Mouse (Mus musculus) MEL-GATA-1-ER (cell line): ENCODE data around the gene Nrip1.
A peak's percentile ranks its signal among the peaks of the same experiment; 100 is the strongest.

ENCODE experiments used
- DNase-seq: peaks from one replicate; pipeline ENCODE4 v3.0.0-alpha.2; 2012; ENCODE audit warnings: low read depth; ENCODE audit errors: extremely low read depth

Gene Nrip1

DNA sequence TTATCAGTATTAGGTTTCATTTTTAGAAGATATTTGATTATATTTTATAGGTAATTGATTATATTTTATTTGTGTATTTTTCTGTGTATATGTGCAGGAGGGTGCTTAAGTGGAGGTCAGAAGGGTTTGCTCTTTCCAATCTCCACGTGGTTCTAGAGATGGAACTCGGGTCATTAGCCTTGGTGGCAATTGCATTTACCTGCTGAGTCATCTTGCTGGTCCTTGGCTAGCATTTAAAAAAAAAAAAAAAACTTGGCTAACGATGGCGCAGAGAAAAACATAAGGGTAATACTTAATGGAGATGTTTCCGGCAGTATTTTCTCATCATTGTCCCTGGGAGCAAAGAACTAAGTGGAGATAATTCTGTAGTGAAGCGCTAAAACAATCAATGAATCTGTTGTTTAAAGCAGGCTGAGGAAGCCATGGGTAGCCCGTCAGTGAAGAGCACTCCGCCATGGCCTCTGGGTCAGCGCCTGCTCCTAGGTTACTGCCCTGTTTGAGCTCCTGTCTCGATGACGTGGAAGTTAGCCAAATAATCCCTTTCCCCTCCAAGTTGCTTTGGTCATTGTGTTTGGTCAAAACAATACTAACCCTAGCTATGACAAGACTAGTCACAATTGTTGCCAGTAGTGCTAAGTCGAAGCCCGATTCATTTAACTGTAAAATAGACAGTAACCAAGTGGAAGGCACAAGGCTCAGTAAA lies 25.8 kb downstream of the Nrip1 start:
- DNase-seq = no peak

DNA sequence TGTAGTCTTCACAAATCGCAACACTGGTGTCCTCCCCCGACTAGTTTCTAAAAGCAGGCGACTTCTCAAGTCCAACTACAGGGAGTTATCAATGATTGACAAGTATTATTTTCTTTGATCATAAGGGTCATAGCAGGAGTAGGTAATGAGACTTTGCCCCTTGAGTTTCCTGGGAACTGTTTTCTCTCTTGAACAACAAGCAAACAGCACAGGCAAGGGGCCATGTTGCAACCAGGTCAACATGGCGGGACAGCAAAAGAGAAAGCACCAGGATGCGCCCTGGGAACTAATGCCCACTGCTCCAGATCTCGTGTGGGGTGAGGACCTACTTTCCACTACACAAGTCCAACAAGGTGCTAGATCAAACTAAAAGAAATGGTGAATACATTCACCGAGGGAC lies 27.3 kb downstream of the Nrip1 start:
- no peak for DNase-seq

DNA sequence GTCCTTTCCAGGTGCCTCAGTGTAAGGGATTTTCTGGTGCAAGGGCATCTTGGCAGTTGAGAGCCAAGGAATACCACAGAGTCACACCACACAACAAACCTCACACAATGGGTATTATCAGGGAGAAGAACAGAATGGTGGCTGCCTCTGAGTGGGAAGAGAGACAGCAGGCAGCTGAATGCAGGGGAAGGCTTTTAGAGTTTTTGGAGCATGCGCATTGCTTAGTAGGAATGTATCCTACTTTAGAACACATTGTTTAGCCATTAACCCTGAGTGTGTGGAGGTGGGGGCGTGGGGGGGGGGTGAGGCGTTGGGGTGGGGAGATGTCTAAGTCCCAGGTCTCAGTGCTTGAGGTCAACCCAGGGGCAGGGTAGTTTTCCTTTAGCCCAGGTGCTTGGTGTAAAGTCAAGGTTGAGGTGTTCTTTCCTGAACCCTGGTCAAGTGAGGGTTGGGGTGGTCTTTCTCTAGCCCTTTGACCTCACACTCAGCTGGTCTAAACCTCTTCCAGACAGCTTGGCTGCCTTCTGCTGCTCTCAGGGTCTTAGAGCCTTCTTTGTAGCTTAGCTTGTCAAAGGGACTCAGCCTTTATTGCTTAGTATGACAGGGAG lies 28.8 kb downstream of the Nrip1 start:
- no peak for DNase-seq

DNA sequence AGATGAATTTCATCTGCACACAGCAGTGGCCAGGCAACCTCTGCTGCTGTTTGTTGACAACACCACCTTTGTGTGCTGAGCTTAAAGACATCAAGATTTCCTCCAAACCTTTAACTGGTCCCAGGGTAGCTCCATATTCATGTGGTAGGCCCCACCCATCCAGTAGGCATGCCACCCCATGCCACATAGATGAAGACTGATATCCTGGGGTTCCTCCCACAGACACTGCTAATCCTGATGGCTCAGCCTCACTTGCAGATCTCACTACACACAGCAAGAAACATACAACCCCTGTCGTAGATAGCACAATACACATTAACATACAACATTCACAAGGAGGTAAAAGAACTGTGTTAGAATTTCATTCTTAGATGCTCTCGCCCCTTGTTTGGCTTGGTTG lies 29.6 kb downstream of the Nrip1 start:
- DNase-seq = no peak

DNA sequence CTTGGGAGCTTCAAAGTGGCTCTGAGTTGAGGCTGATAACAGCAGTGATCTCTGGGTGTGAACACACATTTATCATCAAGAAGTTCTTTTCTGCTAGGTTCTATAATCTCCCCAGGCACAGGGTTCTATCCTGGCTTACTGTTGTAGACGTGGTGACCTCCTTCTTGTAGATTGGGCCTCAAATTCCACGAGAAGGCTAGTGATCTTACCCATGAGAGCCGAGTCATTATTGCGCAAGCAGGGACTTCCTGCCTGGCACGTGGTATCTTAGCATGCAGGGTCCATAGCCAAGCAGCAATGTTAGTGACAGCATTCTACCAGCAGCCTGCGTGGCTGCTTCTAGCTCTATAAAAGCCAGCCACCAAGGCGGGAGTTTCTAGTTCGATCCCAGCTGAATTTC lies 32.0 kb downstream of the Nrip1 start:
- DNase-seq = no peak

DNA sequence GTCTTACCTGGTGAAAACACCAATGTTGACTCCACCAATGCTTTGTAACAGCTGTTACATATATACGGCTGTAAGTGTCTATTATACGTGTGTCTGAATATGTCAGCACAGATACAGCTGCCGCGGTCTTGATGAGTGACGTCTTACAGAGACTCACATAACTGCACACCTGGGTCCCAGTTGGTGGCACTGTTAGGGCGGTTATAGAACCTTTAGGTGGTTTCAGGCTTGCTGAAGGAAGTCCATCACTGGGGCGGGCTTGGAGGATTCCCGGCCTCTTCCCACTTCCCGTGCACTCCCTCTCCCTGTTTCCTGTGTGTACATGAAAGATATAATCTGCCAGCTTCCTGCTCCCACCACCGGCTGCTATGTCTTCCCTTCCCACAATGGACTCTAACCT lies 34.4 kb downstream of the Nrip1 start:
- no peak for DNase-seq

DNA sequence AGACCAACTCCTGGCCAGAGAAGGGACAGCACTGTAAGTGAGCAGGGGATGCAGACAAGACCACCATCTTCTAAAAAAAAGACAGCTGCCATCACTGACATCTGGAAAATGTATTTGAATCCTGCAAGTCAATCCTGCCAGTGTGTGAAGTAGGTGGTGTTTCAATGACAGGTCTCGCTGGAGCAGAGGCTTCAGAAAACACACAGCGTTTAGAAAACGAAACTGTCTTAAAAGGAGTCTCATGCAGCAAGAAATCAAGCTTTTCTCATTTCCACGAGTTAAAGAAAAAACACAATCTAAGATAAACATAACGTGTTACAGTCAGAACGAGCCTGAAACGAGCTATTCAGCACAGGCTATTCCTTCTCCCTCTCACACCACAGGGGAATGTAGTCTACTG lies 36.3 kb downstream of the Nrip1 start:
- no peak for DNase-seq

DNA sequence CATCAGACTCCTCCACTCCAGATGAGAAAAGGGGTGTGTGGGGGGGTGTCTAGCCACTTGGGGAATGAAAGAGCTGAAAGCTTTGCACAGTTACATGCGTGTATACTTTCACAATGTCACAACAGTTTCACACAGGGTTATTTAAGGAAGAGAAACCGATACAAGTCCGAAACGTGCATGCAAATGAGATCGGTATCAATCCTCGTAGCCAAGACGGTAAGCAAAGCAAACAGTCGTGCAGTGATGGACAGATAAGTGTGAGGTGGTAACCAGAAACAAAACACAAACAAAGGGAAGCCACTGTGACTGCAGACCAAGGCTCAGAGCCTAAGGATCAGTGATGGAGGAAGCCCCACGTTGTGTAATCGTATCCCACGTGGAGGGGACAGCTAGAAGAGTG lies 36.7 kb downstream of the Nrip1 start:
- DNase-seq = no peak

DNA sequence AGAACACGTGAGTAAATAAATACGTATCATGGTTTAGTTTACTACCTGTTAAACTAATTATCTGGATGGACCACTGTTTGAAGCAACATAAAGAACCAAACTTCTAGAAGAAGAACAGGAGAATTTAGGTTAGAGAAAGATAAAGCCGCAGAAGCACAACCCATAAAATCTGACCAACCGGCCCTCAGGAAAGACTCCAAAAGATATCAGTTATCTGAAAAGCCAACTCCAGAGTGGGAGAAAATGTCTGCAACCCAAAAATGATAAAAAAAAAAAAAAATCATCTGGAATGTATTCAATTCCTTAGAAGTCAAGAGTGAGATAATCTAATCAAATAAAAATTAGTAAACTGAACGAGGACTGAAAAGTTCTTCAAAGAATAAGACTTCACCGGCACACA lies 37.7 kb downstream of the Nrip1 start:
- DNase-seq = no peak

DNA sequence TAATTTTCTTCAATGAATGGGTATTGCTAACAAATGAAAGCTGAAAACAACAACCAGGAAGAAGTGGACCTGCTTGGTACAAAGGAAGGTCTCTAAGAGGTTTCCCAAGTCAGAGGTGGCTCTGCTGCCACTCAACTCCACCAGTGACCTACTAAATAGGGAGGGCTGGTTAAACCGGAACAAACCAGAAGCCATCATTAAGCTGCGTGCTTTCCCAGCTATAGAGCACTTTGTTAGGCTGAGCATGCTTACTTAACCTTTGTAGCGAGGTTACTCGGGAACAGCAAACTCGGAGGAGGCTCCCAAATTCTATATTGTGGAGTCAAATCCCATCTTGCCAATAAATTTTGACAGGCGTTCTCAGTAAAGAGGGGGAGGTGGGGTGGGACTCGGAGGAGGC lies 41.5 kb downstream of the Nrip1 start:
- no peak for DNase-seq

DNA sequence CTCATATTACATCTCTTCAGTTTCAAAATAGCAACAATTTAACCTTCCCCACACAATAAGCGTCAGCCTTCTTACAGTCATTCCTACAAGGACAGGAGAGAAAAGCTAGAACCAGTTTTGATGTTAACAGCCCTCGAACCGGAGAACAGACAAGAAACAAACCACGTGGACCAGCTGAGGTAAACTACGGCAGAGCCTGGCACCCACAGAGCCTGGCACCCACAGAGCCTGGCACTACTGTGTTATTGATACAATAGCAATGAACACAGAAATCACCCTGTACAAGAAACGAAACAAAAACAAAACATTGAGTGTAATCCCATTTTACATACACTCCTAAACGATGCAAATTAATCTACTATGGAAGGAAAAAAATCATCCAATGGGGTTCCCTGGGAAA lies 42.4 kb downstream of the Nrip1 start:
- no peak for DNase-seq

DNA sequence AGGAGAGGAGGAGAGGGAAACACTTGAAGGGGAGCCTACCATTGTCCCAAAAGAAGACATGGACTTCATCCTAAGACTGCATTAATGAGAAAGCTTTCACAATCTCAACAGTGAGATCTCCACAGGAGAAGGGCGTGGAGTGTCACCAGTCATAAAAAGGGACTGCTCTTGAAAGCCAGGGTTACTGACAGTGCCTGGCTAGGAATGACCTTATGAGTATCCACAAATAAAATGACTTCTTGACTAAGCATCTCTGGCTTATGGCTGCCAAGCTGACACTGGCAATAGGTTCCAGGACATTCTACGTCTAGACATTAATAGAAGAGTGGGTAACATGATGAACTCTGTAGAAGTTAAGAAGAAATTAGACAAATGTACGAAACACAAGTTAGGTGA lies 48.3 kb downstream of the Nrip1 start:
- DNase-seq = no peak

DNA sequence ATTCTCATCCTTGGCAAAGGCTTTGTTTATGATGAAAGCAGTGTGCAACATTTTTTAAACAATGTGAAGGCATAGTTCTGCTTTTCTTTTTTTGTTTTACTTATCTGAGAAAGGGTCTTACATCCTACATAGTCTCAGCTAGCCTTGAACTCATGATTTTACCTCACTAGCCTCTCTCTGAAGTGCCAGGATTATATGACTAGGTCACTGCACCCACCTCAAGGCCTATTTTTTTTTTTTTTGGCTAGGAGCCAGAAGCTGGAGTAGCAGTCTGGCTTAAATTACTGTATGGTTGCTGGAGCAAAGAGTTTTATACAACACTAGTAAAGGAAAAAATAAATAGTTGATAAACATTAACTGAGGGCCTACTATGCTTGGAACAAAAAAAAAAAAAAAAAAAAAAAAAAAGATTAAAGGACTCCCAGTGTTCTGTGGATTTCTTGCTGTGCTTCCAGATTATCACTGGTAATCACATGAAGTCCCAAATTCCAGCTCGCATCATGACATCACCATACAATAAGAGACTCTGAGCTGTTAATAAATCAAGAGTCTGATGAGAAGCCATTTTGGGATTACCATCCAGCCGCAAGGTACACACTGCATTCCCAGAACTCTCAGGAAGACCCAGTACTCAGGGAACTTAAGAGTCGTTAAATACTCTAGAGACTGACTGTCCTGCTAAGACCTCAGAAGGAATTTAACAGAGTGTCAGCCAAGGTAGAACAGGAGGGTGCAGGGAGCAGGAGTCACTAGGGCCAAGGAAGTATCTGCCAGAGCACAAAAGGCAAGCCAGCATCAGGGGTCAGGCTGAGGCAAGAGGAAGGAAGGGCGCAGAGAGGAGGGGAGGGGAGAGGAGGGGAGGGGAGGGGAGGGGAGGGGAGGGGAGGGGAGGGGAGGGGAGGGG lies 49.0 kb downstream of the Nrip1 start:
- DNase-seq = no peak

DNA sequence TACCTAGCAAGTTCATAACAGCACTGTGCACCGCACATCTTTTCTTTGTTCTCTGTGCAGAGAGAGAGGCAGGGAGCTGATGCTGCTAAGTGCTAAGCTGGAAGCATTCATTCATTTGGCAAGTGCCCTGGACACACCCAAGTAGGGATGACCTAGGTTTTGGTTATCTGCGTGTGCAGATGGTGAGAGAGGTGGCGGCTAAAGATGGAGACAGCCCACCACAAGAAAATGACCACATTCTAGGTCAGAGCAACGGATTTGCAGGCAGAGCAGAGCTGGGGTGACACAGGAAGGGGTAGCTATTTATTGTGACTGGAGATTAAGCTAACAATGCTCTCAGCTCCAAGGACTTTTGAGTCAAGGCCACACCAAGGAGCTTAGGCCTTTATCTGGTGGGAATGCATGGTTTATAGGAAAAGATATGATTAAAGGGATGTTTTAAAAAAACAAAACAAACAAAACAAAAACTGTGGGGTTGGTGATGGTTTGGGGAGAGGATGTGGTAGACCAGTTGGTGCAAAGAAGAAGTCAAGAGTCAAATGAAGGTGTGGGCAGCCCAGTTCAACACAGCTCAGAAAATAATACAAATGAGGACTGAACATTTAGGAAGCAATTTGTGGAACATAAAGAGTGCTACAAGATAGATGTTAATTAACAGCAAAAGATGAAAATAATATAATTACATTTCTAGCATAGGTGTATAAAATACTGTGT lies 49.9 kb downstream of the Nrip1 start:
- peak; percentile 80 for DNase-seq

DNA sequence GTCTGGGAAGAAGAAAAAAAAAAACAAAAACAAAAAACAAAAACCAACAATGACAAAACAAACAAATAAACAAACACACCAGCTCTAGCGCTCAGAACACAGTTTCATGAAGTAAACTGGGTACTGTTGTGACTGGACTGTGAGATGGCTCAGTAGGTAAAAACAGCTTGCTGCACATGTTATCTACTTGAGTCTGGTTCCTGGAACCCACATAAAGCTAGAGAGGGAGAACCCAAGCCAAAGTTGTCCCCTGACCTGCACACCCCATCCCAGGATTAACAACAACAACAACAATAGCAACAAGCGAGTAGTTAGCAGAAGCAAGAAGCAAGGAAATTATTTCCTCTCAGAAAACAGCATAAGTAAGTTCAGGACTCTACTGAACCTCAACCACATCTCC lies 50.5 kb downstream of the Nrip1 start:
- no peak for DNase-seq

DNA sequence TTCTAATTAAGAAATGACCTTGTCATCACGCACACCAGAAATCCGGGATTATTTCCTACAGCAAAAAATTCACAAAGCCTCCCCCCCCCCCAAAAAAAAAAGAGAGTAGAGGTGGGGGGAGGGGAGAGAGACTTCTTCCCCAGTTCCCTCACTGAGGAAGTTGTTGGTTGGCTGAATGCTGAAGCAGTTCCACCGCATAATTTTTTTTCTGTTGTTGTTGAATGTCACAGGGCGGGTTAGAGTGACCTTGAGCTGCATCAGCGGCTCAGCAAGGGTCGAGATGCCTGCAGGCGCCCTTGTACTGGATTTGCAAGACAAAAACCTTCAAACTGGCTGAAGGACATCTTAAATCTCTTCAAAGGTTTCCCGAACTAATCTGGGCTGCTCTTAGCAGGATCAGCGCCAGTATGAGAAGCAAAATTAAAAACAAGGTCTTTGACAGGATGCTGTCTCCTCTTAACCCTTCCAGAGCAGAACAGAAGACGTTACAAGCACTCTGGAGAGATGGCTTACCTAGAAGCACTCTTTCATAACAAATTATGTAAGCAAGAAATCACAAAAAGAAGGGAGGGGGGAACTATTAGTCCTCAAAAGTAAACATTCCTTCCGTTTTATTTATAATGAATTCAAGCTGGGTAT lies 52.0 kb downstream of the Nrip1 start:
- no peak for DNase-seq

DNA sequence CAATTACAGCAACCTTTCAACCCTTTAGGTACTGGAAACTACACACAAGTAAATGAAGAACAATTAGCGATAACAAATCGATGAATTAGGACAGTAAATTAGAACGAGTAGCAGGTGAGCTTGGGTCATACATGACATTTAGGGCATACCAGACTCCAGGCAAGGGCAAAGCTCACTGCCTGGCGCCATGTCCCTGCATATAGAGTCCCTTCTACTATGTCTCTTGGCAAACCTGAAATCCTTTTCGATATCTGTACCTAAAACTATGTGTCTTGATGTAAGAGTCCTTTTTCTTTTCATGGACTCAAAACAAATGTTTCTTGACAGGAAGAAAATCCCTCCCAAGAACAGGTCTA lies 53.5 kb downstream of the Nrip1 start:
- no peak for DNase-seq

DNA sequence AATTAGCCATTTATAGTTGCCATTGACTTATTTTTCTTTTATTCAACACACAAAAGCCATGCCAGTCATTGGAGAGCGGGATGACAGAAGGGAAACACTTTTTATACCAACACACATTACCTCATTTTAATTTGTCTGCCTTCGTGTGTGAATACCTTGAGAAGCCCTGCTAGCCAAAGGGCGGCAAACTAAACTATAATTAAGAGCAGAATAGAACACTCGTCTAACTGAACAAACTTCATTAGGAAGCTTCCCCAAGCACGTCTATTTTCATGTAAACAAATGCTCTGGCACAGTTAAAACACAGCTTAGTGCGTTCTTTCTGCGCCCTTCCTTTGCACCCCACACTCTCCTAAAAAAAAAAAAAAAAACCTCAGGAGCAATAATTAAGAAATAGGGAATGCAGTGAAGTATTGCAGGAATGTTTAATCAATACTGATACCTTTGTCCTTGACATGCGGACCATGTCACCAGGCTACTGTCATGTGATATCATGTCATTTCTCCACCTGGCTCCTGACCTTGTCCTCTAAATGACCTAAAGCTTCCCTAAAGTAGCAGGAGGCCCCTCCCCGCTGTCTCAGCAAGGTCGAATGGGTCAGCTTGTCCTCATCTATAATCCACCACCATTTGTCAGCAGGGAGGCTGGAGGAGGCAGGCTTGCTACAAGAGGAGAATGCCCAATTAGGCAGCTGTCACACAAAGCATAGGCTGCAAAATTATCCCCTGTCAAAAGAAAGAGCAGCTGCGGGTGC lies 54.1 kb downstream of the Nrip1 start:
- DNase-seq = no peak

DNA sequence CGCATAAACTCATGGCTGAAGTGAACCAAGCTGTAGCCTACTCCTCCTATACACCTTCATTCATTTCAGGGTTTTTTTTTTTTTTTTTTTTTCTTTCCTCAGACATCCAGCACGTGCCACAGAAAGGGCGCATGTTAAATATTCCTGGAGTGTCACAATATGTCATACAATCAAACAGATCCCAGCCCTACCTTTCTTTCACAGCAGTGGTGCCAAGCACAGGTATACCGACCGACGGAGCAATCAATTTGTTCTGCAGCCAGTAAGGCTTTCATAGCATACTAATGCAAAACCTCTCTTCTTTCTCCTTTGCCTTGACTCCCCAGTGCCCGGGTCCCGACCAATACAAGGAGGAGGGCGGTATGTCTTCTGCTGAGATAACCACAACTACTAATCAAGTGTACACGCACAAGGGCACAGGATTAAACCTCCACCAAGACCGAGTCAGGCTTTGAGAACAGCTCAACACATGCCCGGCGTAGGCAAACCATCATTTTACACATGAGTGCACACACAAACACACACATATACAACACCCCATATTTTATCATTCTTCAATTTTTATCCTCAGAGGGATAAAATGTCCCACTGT lies 55.2 kb downstream of the Nrip1 start:
- no peak for DNase-seq
